Mouse (Mus musculus) lung, postnatal 0 days (tissue): ENCODE results near the gene Tirap.

Source experiments
- CTCF ChIP-seq: IDR thresholded peaks from 2 replicates; pipeline ENCODE4 v1.5.1; 2016; ENCODE audit warnings: antibody characterized with exemption, mild to moderate bottlenecking
- EP300 ChIP-seq: IDR thresholded peaks from 2 replicates; pipeline ENCODE4 v1.6.1; 2016; ENCODE audit warnings: antibody characterized with exemption, mild to moderate bottlenecking, control low read depth

- TF ChIP-seq EP300 (no peak), CTCF (peak; percentile 92)
Measured at GRCm38 (mm10) chr9:35199772-35200471, at the start of gene Tirap, which contains the start of gene Srpr.
